Mouse (Mus musculus) adrenal gland (tissue): Measurements from ENCODE around the gene Atf4.

ENCODE experiments used
- intact Hi-C: fragments of 180-260 bp; cut with DNase I; formaldehyde crosslinking; loops from one replicate; pipeline ENCODE4 v1.15.1; 2025

The Atf4 gene

DNA sequence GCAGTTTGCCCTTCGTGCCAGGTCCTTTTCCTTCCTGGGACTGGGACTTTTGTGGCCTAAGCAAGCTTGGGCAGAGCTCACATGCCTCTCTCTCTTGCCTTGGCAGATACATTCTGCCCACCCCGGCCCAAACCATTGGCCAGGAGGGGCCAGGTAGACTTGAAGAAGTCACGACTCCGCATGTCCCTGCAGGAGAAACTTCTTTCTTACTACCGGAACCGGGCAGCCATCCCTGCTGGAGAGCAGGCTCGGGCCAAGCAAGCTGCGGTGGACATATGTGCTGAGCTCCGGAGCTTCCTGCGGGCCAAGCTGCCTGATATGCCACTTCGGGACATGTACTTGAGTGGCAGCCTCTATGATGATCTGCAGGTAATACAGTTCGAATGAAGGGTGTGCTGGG lies 6.8 kb upstream of the Atf4 start:
- intact Hi-C loops, result no loop called here

DNA sequence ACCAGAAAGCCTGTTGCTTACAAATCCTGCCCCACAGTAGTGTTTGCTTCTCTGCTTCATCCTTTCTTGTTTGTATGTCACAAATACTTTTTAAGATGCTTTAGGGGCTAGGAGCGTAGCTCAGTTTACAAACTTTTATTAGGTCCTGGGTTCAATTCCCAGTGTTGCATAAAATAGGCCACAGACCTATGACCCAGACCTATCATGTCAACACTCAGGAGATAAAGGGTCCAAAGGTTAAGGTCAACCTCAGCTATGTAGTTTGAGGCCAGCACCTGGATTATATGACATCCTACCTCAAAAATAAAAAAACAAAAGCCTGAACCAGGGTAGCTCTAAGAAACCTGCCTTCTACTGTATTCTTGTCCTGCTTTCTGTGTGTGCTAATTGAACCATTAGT lies 6.4 kb upstream of the Atf4 start:
- intact Hi-C loops, result no loop called here

DNA sequence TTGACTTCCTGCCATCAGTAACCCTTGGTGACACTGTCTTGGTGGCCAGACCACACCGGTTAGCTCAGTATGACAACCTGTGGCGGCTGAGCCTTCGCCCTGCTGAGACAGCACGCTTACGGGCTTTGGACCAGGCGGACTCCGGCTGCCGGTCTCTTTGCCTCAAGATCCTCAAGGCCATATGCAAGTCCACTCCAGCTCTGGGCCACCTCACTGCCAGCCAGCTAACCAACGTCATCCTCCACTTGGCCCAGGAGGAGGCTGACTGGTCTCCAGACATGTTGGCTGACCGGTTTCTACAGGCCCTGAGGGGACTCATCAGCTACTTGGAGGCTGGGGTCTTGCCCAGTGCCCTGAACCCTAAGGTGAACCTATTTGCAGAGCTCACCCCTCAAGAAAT lies 5.3 kb upstream of the Atf4 start:
- intact Hi-C loops, result no loop called here

DNA sequence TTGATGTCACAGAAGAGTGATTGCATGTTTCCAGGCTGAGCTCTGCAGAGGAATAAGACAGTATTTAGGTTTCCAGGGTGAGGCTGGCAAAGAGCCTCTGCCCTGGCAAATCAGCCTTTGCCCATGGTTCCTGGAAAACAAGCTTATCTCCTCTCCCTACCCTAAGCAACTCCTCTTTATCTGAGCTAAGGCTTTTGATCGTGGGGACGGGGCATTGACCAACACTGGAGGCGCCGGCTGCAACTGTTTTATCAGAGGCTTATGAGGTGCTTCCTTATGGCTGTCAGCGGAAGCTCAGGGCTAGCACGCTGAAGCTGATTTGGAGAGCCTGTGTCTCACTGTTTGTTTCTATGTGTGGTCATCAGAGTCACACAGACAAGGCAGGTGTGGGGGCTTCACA lies 4.4 kb upstream of the Atf4 start:
- intact Hi-C loops, result no loop called here

DNA sequence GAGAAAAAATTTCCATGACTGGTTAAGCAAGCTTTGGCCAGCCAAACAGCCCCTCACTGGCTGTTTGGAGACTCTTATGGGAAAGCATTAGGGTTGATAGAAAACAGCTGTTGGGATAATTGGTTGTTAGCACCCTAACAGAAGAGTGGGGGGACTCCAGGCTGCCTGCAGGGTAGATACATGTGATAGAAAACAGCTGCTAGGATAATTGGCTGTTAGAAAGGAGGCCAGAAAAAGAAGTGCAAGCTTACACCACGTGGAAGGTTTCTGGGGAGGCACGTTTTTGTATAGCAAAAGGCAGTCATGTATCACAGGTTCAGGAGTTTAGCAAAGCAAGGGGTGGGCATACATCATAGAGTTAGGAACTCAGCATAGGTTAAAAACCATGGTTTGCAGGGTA lies 1.5 kb upstream of the Atf4 start:
- intact Hi-C loops, result no loop called here

DNA sequence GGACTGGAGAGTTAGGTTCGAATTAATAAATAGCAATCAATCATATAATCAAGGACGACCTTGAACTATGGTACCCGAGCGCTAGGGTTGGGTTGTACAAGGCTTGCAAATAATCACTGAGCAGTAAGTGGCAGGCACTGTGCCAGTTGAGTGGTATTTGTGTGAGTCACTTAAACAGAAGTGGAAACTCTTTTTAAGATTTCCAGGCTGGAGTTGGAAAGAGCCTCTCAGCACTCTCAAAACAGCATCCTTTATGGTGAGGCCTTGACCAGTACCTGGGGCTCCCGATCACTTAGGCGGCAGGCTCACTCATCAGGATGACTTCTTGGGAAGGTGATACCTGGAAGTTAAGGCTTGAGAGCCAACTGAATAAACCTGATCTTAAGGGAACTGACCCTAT lies 777 bp upstream of the Atf4 start:
- intact Hi-C loops, result no loop called here

DNA sequence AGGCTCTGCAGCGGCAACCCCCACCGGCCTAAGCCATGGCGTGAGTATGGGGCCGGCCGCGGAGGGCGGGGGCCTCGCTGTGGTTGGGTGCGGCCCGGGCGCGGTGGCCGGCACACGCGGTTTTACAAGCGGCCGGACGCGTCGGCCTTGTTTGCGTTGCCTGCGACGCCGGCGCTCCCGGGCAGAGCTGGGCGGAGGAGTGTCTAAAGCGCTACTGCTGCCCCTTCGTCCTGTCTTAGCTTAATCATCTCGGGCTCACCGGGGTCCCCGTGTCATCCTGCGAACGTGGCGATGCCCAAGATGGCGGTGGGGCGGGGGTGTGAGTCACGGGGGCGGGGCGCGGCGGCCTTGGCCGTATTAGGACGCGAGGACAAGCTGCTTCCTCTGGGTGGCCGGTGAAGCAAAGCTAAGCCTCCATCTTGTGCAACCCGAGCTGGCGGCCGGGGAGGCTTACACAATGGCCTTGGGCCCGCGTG lies 700 bp downstream of the Atf4 start:
- intact Hi-C loops, result no loop called here

DNA sequence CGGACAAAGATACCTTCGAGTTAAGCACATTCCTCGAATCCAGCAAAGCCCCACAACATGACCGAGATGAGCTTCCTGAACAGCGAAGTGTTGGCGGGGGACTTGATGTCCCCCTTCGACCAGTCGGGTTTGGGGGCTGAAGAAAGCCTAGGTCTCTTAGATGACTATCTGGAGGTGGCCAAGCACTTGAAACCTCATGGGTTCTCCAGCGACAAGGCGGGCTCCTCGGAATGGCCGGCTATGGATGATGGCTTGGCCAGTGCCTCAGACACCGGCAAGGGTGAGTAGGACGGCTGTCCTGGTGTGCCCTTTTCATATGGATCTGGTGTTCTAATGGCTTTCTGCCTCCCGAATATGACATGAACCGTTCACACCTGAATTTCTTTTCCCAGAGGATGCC lies 1.3 kb downstream of the Atf4 start:
- intact Hi-C loops, result no loop called here

DNA sequence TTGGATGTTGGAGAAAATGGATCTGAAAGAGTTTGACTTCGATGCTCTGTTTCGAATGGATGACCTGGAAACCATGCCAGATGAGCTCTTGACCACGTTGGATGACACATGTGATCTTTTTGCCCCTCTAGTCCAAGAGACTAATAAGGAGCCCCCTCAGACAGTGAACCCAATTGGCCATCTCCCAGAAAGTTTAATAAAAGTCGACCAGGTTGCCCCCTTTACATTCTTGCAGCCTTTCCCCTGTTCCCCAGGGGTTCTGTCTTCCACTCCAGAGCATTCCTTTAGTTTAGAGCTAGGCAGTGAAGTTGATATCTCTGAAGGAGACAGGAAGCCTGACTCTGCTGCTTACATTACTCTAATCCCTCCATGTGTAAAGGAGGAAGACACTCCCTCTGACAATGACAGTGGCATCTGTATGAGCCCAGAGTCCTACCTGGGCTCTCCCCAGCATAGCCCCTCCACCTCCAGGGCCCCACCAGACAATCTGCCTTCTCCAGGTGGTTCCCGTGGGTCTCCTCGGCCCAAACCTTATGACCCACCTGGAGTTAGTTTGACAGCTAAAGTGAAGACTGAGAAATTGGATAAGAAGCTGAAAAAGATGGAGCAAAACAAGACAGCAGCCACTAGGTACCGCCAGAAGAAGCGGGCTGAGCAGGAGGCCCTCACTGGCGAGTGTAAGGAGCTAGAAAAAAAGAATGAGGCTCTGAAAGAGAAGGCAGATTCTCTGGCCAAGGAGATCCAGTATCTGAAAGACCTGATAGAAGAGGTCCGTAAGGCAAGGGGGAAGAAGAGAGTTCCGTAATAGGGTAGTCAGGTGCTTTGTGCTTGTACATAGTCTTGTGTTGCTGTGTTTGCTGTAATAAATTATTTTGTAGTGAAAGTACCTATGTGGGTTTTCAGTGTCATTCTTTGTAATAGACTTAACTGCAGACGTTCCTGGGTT lies 1.9 kb downstream of the Atf4 start:
- intact Hi-C loops, result no loop called here

DNA sequence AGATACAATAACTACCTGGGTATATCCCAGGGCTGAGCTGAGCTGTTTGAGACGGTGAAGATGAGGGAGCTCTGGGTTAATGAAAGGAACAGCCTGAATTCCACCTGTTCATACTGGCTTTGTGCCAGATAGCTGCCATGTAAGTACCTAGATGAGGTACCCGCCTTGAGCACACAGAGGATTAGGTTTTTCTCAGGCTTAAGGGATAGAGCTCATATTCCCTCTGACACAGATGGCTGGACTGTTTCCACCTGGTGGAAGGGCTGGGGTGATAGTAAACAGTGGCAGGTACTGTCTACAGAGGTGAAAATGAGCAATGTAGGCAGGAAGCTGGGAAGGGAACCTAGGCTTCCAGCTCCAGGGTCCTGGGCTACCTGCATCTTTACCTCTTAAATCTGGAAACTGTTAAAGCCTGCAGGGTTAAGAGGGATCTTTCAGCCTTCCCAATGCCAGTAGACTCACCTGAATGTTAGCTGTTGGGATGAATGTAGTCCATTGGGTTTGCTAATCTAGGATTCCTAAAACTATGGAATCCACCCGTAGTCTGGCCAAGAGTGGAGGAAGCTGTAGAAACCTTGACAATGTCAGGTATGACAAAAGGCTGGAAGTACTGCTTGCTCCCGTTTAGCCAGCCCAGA lies 2.7 kb downstream of the Atf4 start:
- intact Hi-C loops, result no loop called here

DNA sequence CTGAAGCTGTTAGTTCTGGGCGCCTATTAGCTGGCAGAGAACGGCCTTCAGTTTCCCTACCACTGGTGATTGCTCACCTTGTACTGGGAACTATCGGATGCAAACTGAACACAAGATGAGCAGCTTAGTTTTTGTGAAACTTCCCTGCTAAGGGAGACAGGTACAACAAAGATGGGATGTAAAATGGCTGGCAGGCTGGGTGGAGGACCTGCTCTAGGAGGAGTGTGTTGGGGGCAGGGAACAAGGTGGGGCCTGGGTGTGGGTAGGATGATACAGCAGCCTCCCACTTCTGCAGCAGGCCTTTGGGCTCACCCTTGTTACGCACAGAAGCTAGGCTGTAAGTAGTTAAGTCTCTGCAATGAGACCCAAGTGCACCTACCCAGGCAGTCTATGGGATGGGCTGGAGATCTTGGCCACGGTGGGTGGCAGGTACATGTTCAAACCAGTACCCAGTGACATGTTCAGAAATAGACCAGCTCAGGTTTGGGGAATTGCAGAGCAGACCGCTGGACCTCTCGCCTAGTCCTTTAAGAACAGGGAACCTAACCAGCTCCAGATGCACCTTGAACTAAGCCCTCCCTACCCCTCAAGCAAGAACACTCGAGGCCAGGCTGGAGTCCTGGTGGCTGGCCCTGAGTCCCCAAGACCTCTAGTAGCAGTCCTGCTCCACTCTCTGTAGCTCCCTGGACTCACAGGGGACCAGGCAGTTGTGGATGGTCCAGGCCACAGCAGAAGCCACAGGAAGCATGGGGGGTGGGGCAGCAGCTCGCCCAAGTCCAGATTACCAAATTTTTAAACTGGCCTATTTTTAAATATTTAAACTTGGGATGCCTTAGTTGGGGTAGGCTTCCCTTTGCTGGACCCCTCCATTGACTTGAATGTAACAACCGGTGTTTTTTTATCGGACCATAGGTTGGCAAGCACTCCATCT lies 3.5 kb downstream of the Atf4 start:
- intact Hi-C loops, result no loop called here

DNA sequence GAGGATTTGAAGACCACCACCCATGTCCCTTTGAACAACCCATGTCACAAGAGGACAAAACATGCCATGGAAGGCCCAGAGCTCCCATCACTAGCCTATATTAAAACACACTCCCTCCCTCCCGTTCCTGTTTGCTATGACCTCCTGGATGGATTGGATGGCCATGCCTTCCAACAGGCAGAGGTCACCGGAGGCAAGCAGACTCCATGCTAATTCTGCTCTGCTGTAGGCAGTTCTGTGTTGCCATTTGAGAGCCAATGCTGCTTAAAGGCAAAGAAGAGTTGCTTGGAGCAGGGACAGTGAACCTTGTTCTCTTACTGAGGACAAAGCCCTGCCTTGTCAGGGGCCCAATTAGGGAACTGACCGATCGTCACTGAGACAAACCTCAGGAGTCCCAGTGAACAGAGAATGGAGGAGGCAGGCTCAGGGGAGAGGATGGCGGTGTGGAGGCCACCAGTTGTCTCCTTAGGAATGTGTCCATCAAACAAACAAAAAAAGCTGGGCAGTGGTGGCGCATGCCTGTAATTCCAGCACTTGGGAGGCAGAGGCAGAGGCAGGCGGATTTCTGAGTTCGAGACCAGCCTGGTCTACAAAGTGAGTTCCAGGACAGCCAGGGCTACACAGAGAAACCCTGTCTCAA lies 4.5 kb downstream of the Atf4 start:
- intact Hi-C loops, result loop anchor here (2.0 kb wide), 1 partner anchor 33 kb away; no protein-coding TSS in a partner anchor

DNA sequence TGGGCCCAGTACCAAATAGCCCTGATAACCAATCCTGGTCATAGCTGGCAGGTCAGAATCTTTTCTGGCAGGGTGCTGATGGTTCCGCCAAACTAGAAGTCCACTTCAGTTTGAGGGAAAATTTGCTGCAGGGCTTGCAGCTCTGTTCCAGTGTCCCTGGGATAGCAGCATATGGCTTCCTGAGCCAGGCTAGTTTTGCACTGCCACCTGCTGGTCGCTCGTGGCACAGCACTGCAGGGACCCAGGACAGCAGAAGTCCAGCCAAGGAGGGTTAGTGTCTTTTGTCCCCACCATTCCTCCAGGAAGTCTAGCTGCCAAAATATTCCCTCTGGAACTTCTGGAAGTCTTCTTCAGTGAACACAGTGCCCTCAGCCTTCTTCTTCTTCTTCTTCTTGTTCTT lies 5.7 kb downstream of the Atf4 start:
- intact Hi-C loops, result loop anchor here (2.0 kb wide), 1 partner anchor 34 kb away; no protein-coding TSS in a partner anchor

DNA sequence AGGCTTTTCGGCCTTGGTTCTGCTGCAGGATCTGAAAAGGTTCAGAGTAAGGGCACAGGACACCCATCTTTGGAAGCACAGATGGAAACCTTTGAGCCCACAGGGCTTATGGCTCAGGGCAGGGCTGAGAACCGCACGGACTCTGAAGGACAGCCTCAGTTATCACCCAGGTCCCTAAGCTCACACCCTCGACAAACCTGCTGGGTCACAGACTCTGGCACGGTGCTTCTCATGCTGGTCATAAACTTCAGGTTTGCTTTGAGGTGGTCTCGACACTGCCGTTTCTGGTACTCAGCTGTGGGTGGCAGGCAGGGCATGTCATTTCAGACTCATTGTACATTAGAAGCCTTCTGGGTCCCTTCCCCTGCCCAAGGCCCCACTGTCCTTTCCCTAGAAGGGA lies 6.1 kb downstream of the Atf4 start:
- intact Hi-C loops, result loop anchor here (2.0 kb wide), 1 partner anchor 34 kb away; no protein-coding TSS in a partner anchor

DNA sequence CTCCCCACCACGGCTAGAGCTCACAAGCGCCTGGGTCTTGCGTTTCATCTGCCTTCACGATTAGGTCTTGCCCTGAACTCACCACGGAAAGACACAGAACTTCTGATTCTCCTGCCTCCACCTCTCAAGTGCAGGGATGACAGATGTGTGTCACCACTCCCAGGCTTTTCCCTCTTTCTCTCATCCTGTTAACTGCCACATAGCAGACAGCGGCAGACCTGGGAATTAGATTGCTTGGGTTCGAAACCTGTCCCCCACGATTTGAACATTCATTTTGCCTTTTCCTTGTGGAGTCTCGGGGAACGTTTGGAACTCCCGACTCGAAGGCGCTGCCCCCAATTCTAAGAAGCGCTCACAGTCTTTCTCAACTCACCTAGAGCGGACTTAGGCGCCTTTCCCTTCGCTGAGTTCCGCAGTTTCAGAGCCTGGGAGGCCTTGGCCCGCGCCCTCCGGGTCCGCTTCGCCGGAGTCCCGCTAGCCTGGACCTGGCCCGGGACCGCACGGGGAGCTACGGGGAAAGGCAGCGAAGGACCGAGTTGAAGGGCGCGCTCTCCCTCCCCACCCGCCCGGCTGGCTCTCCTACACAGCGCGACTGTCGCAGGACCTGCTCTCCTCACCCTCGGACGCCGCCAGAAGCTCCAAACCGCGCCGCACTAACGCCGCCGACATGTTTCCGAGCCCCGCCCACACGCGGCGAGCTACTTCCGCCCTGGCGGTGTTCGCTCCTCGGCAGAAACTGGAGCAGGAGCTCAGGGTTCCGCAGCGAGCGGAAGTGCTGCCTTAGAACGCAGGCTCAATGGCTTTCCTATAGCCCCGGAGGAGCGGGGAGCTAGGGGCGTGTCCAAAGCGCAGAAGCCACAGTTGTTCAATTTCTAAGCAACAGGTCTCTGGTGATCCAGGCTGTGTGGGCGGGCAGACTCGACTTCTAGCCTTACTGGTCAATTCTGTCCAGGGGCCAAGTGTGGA lies 8.9 kb downstream of the Atf4 start, which contains the start of gene Rps19bp1:
Gene Rps19bp1, minus strand, starts transcription at position 706 of the 966 bp plus-strand sequence.
- intact Hi-C loops, result no loop called here

DNA sequence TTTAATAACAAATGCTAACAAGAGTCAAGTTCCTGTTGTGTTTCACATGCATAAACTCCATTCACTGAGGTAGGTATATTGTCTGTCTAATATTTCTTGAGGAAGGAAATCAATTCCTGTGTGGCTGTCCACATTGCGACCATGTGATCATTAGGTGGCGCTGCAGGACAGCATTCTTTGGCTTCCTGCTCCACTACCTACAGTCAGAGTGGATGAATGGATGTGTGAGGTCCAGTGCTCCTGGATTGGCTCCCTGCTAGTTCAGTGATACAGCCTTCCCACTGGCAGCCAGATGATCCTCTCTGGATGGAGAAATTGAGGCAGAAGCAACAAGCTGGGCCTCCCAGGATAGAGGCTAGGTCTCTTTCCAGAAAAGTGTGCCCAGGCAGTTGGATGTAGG lies 11.3 kb downstream of the Atf4 start:
- intact Hi-C loops, result loop anchor here (2.0 kb wide), 1 partner anchor 429 kb away; no protein-coding TSS in a partner anchor

DNA sequence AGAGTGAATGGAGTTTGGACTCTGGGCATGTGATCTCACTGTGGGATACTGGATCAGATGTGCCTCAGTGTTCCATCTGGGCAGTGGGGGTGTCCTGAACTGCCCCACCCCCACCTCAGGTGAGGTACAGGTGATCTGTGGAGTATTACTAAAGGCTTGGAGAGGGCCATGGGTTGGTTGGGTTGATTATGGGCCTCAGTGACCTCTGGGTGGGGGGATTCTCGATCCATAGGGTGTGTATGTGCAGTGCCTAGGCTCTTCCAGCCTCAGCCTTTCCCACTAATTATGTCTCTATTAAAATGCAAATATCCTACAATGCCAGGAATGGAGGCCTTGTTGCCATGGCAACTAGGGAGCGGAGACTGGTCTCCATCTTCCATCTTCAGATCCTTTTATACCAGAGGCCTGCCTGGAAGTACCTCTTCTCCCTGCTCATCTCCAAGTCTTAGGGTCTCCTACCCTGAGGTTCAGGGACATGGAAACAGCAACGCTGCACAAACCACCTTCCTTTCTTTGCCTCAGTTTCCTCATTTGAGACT lies 16.9 kb downstream of the Atf4 start:
- intact Hi-C loops, result no loop called here

DNA sequence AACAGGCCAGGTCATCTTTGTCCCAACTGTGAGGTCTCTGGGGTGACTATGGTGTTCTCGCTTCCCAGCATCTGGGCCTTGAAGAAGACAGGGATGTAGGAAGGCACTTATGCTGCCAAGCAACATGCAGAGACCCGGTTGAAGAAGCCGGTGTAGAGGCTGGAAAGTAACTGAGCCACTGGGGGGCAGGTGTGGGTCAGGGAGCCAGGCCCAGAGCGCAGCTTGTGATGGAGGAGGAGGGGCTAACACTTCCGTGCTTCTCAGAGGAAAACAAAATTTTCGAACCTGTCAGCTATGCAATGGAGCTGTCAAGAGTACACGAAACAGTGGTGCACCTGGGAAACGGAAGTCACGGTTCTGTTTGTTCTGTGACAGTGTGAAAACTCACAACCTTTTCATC lies 22.1 kb downstream of the Atf4 start:
- intact Hi-C loops, result no loop called here

DNA sequence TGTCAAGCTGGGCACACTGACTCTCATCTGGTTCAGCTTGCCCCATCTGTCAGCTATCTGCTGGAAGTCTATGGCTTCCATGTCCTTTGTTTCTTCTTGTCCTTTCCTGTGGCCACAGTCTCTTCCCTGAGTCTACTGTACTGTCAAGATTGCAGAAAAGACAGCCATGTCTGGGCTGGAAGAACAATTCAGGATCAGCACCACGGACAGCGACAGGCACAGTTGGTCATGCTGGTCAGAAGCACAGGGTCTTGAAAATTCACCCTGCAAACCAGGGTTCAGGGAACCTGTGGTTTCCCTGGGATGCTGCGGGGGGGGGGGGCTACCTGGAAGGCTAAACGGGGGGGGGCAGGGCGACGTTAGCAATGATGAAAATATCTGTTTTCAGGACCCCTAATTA lies 22.6 kb downstream of the Atf4 start:
- intact Hi-C loops, result no loop called here
